Mouse (Mus musculus) small intestine, adult 2 months (tissue): ENCODE measurements around the gene Oxsm.

Source experiments
- CTCF ChIP-seq: fragments of 200-500 bp; IDR thresholded peaks from 2 replicates; pipeline ENCODE4 v1.5.1; 2012; ENCODE audit warnings: low read depth, mild to moderate bottlenecking, control low read depth, inconsistent platforms, low read length, moderate library complexity, mixed read lengths; ENCODE audit not compliant: insufficient replicate concordance, insufficient read length; ENCODE audit errors: extremely low read depth
- POLR2A ChIP-seq: fragments of 200-500 bp; IDR thresholded peaks from 2 replicates; pipeline ENCODE4 v1.6.1; 2012; ENCODE audit warnings: low read depth, mild to moderate bottlenecking, control low read depth, inconsistent platforms, low read length, moderate library complexity

GRCm38 (mm10) chr14:16283966-16284365 is 34.4 kb upstream of the Oxsm start:
- TF ChIP-seq POLR2A (no peak), CTCF (no peak)
